Mouse (Mus musculus) embryo, embryonic 11.5 days (tissue): ENCODE data around the gene Nfx1.
"Not testable (repeated sequence)": the region's sequence is repeated elsewhere in the genome, so short reads cannot be mapped to it uniquely, and the experiment has no call there.

Experiments
- DNase-seq: peaks from one replicate; pipeline ENCODE4 v3.0.0-alpha.2; 2012; ENCODE audit warnings: low read depth, low spot score

Nfx1 gene

GRCm38 (mm10) chr4:40970842-40971701 is at the start of gene Nfx1:
Nfx1 (plus strand) TSS chr4:40970906.
- peak; percentile 88 for DNase-seq

GRCm38 (mm10) chr4:40921288-40921687 is 49.4 kb upstream of the Nfx1 start:
- no peak for DNase-seq

GRCm38 (mm10) chr4:40923087-40923651 is 47.5 kb upstream of the Nfx1 start:
- no peak for DNase-seq

- DNase-seq, result no peak
Observed at GRCm38 (mm10) chr4:40925568-40925967, 45.1 kb upstream of the Nfx1 start.

- DNase-seq, result no peak
Observed at GRCm38 (mm10) chr4:40929046-40929445, 41.7 kb upstream of the Nfx1 start.

GRCm38 (mm10) chr4:40933694-40934093 is 37.0 kb upstream of the Nfx1 start:
- no peak for DNase-seq

GRCm38 (mm10) chr4:40934369-40934768 is 36.3 kb upstream of the Nfx1 start:
- DNase-seq, result not testable (repeated sequence)

- DNase-seq, result no peak
Observed at GRCm38 (mm10) chr4:40936175-40936839, 34.4 kb upstream of the Nfx1 start.

GRCm38 (mm10) chr4:40938793-40939192 is 31.9 kb upstream of the Nfx1 start:
- DNase-seq, result no peak

- no peak for DNase-seq
Observed at GRCm38 (mm10) chr4:40943651-40944050, 27.1 kb upstream of the Nfx1 start.

GRCm38 (mm10) chr4:40946516-40947121 is 24.1 kb upstream of the Nfx1 start:
- no peak for DNase-seq

- no peak for DNase-seq
Observed at GRCm38 (mm10) chr4:40947565-40948159, 23.0 kb upstream of the Nfx1 start.

GRCm38 (mm10) chr4:40948160-40948708 is 22.5 kb upstream of the Nfx1 start, which contains the start of the genes Bag1 and Chmp5:
Bag1 (minus strand) TSS chr4:40948294.
Chmp5 (plus strand) TSS chr4:40948407.
- peak; percentile 99 for DNase-seq

GRCm38 (mm10) chr4:40953521-40953920 is 17.2 kb upstream of the Nfx1 start:
- no peak for DNase-seq

GRCm38 (mm10) chr4:40955942-40956341 is 14.8 kb upstream of the Nfx1 start:
- no peak for DNase-seq

- no peak for DNase-seq
Observed at GRCm38 (mm10) chr4:40963536-40963935, 7.2 kb upstream of the Nfx1 start.

- no peak for DNase-seq
Observed at GRCm38 (mm10) chr4:40969161-40969560, 1.5 kb upstream of the Nfx1 start.

- no peak for DNase-seq
Observed at GRCm38 (mm10) chr4:40969781-40970591, 720 bp upstream of the Nfx1 start.

GRCm38 (mm10) chr4:40970592-40970841 is 189 bp upstream of the Nfx1 start:
- no peak for DNase-seq

- peak; percentile 14 for DNase-seq
Observed at GRCm38 (mm10) chr4:40971744-40972143, 1.0 kb downstream of the Nfx1 start.

- no peak for DNase-seq
Observed at GRCm38 (mm10) chr4:40974011-40974410, 3.3 kb downstream of the Nfx1 start.
